Mouse (Mus musculus): ENCODE data around the gene Pfkp. TPM values are rescaled to one million over a fixed set of nuclear protein-coding genes. Genes with fewer than 3 reads are reported as not detected.

The Pfkp gene
- polyA plus RNA-seq (2012; rRNA removed), result 39.7 and 45.1 TPM in 2 replicates

DNA sequence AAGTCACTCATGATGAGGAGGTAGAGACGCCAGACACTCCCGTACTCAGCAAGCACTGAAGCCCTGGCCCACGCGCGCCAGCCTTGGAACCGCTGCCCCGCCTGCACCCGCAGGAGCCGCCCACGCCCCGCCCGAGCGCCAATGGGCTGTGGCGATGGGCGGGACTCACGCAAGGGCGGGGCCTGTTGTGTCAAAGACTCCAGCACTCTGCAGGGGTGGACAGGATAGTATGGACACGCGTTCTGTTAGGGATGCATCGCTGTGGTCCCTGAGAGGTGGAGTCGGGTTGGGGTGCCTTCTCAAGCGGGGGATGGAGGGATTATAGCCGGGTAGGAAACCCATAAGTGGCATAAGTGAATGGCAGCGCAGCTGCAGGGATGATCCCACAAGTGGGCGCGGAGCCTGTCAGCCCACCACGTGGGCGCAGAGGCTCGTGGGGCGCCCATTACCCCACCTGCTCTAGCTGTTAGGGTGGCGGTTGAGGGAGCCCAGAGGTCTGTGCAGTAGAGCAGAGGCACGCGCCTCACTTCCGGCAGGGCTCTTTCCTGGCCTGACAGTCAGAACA is at the start of gene Pfkp:
Pfkp (minus strand) TSS at position 109 of the 565 bp plus-strand sequence.
- Histone ChIP-seq H3K4me1 (ENCODE audit: control insufficient read depth, insufficient read depth, insufficient read length) (no peaks in the 10 kb centered on the region; the same call in 1 of the 2 replicates), H3K4me3 (ENCODE audit: extremely low read depth, insufficient read depth, insufficient read length) (peak within 1 kb of the TSS; percentile 73), H3K27me3 (ENCODE audit: control insufficient read depth, insufficient read depth, low read length) (no peaks in the 10 kb centered on the region), H3K27ac (ENCODE audit: insufficient read depth, low read length) (peak within 1 kb of the TSS; percentile 70), H3K36me3 (ENCODE audit: control insufficient read depth, insufficient read depth, low read length) (no peaks in the 10 kb centered on the region)
- peak; percentile 65 to 90 for DNase-seq (ENCODE audit: low read depth in 1 of 2, low spot score in 2 of 2)
- under 1% methylated on average over 34 of the region's 34 CpGs for WGBS
- no peak for TF ChIP-seq CTCF (IDR thresholded peaks at IDR 0.05; ENCODE audit: extremely low read depth, insufficient read depth, insufficient read length, insufficient replicate concordance)
- TF ChIP-seq POLR2A (IDR thresholded peaks at IDR 0.05; ENCODE audit: low read depth, low read length), result no peak; the same call in 1 of the 2 replicates

- H3K4me1 ChIP-seq (ENCODE audit: control insufficient read depth, insufficient read depth, insufficient read length), result no peaks in the 10 kb centered on the region
- WGBS, result 84% methylated on average over 3 of the region's 3 CpGs
Measured at GRCm38 (mm10) chr13:6690607-6691006, 42.0 kb upstream of the Pfkp start.

GRCm38 (mm10) chr13:6689962-6690361 is 41.4 kb upstream of the Pfkp start:
- Histone ChIP-seq H3K4me3 (ENCODE audit: extremely low read depth, insufficient read depth, insufficient read length) (no peak overlapping the region), H3K36me3 (ENCODE audit: control insufficient read depth, insufficient read depth, low read length) (no peaks in the 10 kb centered on the region), H3K4me1 (ENCODE audit: control insufficient read depth, insufficient read depth, insufficient read length) (no peaks in the 10 kb centered on the region), H3K27me3 (ENCODE audit: control insufficient read depth, insufficient read depth, low read length) (no peaks in the 10 kb centered on the region), H3K27ac (ENCODE audit: insufficient read depth, low read length) (no peak overlapping the region)
- TF ChIP-seq CTCF (IDR thresholded peaks at IDR 0.05; ENCODE audit: extremely low read depth, insufficient read depth, insufficient read length, insufficient replicate concordance), result peak; percentile 82; the same call in 1 of the 2 replicates
- no peak for TF ChIP-seq POLR2A (IDR thresholded peaks at IDR 0.05; ENCODE audit: low read depth, low read length)
- peak; percentile 23 to 70 for DNase-seq (ENCODE audit: low read depth in 1 of 2, low spot score in 2 of 2)
- WGBS, result 59% methylated on average over 4 of the region's 4 CpGs

More at GRCm38 (mm10) chr13:6690607-6691006, 42.0 kb upstream of the Pfkp start:
- DNase-seq (ENCODE audit: low read depth in 1 of 2, low spot score in 2 of 2), result no peak
- no peak for TF ChIP-seq POLR2A (IDR thresholded peaks at IDR 0.05; ENCODE audit: low read depth, low read length)
- no peak for TF ChIP-seq CTCF (IDR thresholded peaks at IDR 0.05; ENCODE audit: extremely low read depth, insufficient read depth, insufficient read length, insufficient replicate concordance)
- Histone ChIP-seq H3K4me3 (ENCODE audit: extremely low read depth, insufficient read depth, insufficient read length) (no peak overlapping the region), H3K36me3 (ENCODE audit: control insufficient read depth, insufficient read depth, low read length) (no peaks in the 10 kb centered on the region), H3K27me3 (ENCODE audit: control insufficient read depth, insufficient read depth, low read length) (no peaks in the 10 kb centered on the region), H3K27ac (ENCODE audit: insufficient read depth, low read length) (no peak overlapping the region)

- 45% methylated on average over 7 of the region's 7 CpGs for WGBS
- no peaks in the 10 kb centered on the region for H3K36me3 ChIP-seq (ENCODE audit: control insufficient read depth, insufficient read depth, low read length)
- H3K4me1 ChIP-seq (ENCODE audit: control insufficient read depth, insufficient read depth, insufficient read length), result no peaks in the 10 kb centered on the region
- H3K27me3 ChIP-seq (ENCODE audit: control insufficient read depth, insufficient read depth, low read length), result no peaks in the 10 kb centered on the region
- H3K27ac ChIP-seq (ENCODE audit: insufficient read depth, low read length), result no peak overlapping the region
- peak; percentile 16 to 18 for DNase-seq (ENCODE audit: low read depth in 1 of 2, low spot score in 2 of 2)
- peak; percentile 14; the same call in 1 of the 2 replicates for TF ChIP-seq CTCF (IDR thresholded peaks at IDR 0.05; ENCODE audit: extremely low read depth, insufficient read depth, insufficient read length, insufficient replicate concordance)
- TF ChIP-seq POLR2A (IDR thresholded peaks at IDR 0.05; ENCODE audit: low read depth, low read length), result no peak
- H3K4me3 ChIP-seq (ENCODE audit: extremely low read depth, insufficient read depth, insufficient read length), result no peak overlapping the region
Measured at GRCm38 (mm10) chr13:6688790-6689433, 40.3 kb upstream of the Pfkp start.

DNA sequence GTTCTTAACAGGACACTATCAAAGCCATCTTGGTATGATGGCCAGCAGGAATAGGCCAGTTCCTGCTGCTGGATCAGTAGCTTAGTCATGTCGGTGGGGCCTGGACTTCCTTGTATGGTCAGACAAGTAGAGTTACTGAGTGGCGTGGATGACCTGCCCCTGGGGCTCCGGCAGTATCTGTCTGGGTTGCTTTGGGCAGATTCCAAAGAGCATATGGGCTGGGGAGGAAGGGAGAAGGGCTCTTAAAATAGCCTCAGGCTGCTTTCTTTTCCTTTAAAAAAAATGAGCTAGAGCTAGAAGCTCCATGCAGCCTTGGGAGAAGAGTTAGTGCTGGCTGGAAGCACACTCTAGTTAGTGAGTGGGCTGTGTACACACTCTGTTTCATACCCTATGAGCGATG is 18.3 kb upstream of the Pfkp start:
- H3K4me1 ChIP-seq (ENCODE audit: control insufficient read depth, insufficient read depth, insufficient read length), result no peaks in the 10 kb centered on the region
- H3K4me3 ChIP-seq (ENCODE audit: extremely low read depth, insufficient read depth, insufficient read length), result no peak overlapping the region
- no peak overlapping the region for H3K27ac ChIP-seq (ENCODE audit: insufficient read depth, low read length)
- 79% methylated on average over 4 of the region's 4 CpGs for WGBS
- DNase-seq (ENCODE audit: low read depth in 1 of 2, low spot score in 2 of 2), result no peak
- H3K27me3 ChIP-seq (ENCODE audit: control insufficient read depth, insufficient read depth, low read length), result no peaks in the 10 kb centered on the region
- no peaks in the 10 kb centered on the region for H3K36me3 ChIP-seq (ENCODE audit: control insufficient read depth, insufficient read depth, low read length)
- TF ChIP-seq POLR2A (IDR thresholded peaks at IDR 0.05; ENCODE audit: low read depth, low read length) (no peak), CTCF (IDR thresholded peaks at IDR 0.05; ENCODE audit: extremely low read depth, insufficient read depth, insufficient read length, insufficient replicate concordance) (no peak)

GRCm38 (mm10) chr13:6665506-6665905 is 16.9 kb upstream of the Pfkp start:
- Histone ChIP-seq H3K4me1 (ENCODE audit: control insufficient read depth, insufficient read depth, insufficient read length) (no peaks in the 10 kb centered on the region), H3K27me3 (ENCODE audit: control insufficient read depth, insufficient read depth, low read length) (no peaks in the 10 kb centered on the region), H3K27ac (ENCODE audit: insufficient read depth, low read length) (no peak overlapping the region), H3K4me3 (ENCODE audit: extremely low read depth, insufficient read depth, insufficient read length) (no peak overlapping the region), H3K36me3 (ENCODE audit: control insufficient read depth, insufficient read depth, low read length) (no peaks in the 10 kb centered on the region)
- 74% methylated on average over 1 of the region's 1 CpGs for WGBS
- TF ChIP-seq CTCF (IDR thresholded peaks at IDR 0.05; ENCODE audit: extremely low read depth, insufficient read depth, insufficient read length, insufficient replicate concordance), result no peak
- TF ChIP-seq POLR2A (IDR thresholded peaks at IDR 0.05; ENCODE audit: low read depth, low read length), result no peak
- no peak for DNase-seq (ENCODE audit: low read depth in 1 of 2, low spot score in 2 of 2)

DNA sequence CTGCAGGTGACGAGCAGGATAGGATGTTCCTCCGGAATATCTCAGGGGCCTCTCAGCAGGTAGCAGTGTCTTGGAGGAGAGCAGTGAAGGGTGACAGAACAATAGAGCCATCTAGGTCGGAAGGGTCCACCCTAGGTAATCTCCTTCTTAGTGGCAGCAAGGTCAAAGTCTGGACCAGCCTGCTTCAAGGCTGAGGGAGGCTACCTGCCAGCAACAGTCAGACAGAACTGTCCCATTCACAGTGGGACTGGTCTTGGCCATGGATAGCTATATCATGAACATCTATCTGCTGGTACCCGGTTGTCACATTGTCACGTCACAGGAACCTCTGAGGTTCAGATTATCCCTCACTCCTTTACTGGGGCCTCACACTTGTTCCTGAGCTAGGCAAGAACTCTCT is 15.6 kb upstream of the Pfkp start:
- 89% methylated on average over 5 of the region's 5 CpGs for WGBS
- Histone ChIP-seq H3K4me3 (ENCODE audit: extremely low read depth, insufficient read depth, insufficient read length) (no peak overlapping the region), H3K27ac (ENCODE audit: insufficient read depth, low read length) (no peak overlapping the region), H3K4me1 (ENCODE audit: control insufficient read depth, insufficient read depth, insufficient read length) (no peaks in the 10 kb centered on the region), H3K27me3 (ENCODE audit: control insufficient read depth, insufficient read depth, low read length) (no peaks in the 10 kb centered on the region), H3K36me3 (ENCODE audit: control insufficient read depth, insufficient read depth, low read length) (no peaks in the 10 kb centered on the region)
- TF ChIP-seq CTCF (IDR thresholded peaks at IDR 0.05; ENCODE audit: extremely low read depth, insufficient read depth, insufficient read length, insufficient replicate concordance) (no peak), POLR2A (IDR thresholded peaks at IDR 0.05; ENCODE audit: low read depth, low read length) (no peak)
- no peak for DNase-seq (ENCODE audit: low read depth in 1 of 2, low spot score in 2 of 2)

All from spleen, adult 2 months (tissue).